Mouse (Mus musculus) thymus, postnatal 14 days (tissue): ENCODE results near the gene Etv6.
A peak's percentile ranks its signal among the peaks of the same experiment; 100 is the strongest.
"Not testable (repeated sequence)": the region's sequence is repeated elsewhere in the genome, so short reads cannot be mapped to it uniquely, and the experiment has no call there.

ENCODE experiments used
- DNase-seq: peaks from one replicate; pipeline ENCODE4 v3.0.0; 2021

The Etv6 gene

GRCm38 (mm10) chr6:134035490-134036405, at the start of gene Etv6:
Gene Etv6, plus strand, starts transcription at chr6:134035700.
- DNase-seq = peak; percentile 79

GRCm38 (mm10) chr6:133986161-133986560, 49.3 kb upstream of the Etv6 start:
- DNase-seq = no peak

GRCm38 (mm10) chr6:133987068-133987591, 48.4 kb upstream of the Etv6 start:
- no peak for DNase-seq

- DNase-seq = no peak
Measured at GRCm38 (mm10) chr6:133988011-133988410, 47.5 kb upstream of the Etv6 start.

- DNase-seq = no peak
Measured at GRCm38 (mm10) chr6:133997461-133997860, 38.0 kb upstream of the Etv6 start.

GRCm38 (mm10) chr6:133997935-133998334, 37.6 kb upstream of the Etv6 start:
- no peak for DNase-seq

GRCm38 (mm10) chr6:134014488-134015110, 20.9 kb upstream of the Etv6 start:
- DNase-seq = not testable (repeated sequence)

- DNase-seq = no peak
Measured at GRCm38 (mm10) chr6:134018807-134019206, 16.7 kb upstream of the Etv6 start.

GRCm38 (mm10) chr6:134020821-134021220, 14.7 kb upstream of the Etv6 start:
- DNase-seq = no peak

GRCm38 (mm10) chr6:134026264-134026663, 9.2 kb upstream of the Etv6 start:
- no peak for DNase-seq

- no peak for DNase-seq
Measured at GRCm38 (mm10) chr6:134027022-134027421, 8.5 kb upstream of the Etv6 start.

- DNase-seq = no peak
Measured at GRCm38 (mm10) chr6:134032451-134032850, 3.0 kb upstream of the Etv6 start.

GRCm38 (mm10) chr6:134034436-134034835, 1.1 kb upstream of the Etv6 start:
- DNase-seq = no peak

GRCm38 (mm10) chr6:134034904-134035489, 503 bp upstream of the Etv6 start:
- DNase-seq = peak; percentile 76

- no peak for DNase-seq
Measured at GRCm38 (mm10) chr6:134036491-134036911, 1.0 kb downstream of the Etv6 start.

GRCm38 (mm10) chr6:134036951-134037431, 1.5 kb downstream of the Etv6 start:
- peak; percentile 27 for DNase-seq

- DNase-seq = no peak
Measured at GRCm38 (mm10) chr6:134037960-134038359, 2.5 kb downstream of the Etv6 start.

GRCm38 (mm10) chr6:134038881-134039280, 3.4 kb downstream of the Etv6 start:
- DNase-seq = no peak

- no peak for DNase-seq
Measured at GRCm38 (mm10) chr6:134039351-134039750, 3.9 kb downstream of the Etv6 start.

GRCm38 (mm10) chr6:134040312-134040711, 4.8 kb downstream of the Etv6 start:
- no peak for DNase-seq

GRCm38 (mm10) chr6:134041286-134041685, 5.8 kb downstream of the Etv6 start:
- DNase-seq = no peak

GRCm38 (mm10) chr6:134041916-134042315, 6.4 kb downstream of the Etv6 start:
- no peak for DNase-seq

GRCm38 (mm10) chr6:134043545-134043944, 8.0 kb downstream of the Etv6 start:
- DNase-seq = no peak
